Mouse (Mus musculus): Measurements from ENCODE around the gene 4933407L21Rik. TPM values are rescaled to one million over a fixed set of nuclear protein-coding genes. Genes with fewer than 3 reads are reported as not detected.

The 4933407L21Rik gene
- total and polyA plus RNA-seq, 3 experiments: 0.17 to 0.71 (median 0.19) TPM

DNA sequence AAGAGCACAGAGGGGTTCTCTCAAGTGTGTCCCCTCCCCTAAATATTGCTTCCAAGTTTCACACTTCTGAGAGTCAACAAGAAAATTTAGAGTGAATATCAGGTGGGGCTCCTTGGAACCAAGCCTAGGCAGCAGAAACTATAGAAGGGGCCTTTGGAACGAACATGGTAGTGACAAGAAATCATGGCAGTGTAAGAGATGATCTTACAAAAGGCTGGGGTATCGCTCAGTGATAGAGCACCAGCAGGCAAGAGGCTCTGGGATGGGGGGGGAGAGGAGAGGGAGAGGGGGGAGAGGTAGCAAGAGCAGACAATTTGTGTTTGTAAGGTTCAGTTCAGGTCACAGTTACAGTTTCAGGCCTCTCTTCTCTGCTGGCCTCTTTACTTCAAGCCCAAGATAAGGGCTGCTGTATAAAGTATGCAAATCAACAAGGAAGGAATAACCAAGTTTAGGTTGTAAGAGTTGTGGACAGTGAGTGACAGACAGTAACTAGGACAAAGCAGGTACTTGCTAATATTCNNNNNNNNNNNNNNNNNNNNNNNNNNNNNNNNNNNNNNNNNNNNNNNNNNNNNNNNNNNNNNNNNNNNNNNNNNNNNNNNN is 20.9 kb downstream of the 4933407L21Rik start:
- Histone ChIP-seq H3K36me3 (replicated peaks in 1 of 2; ENCODE audit: control insufficient read depth in 1 of 2, insufficient read depth in 1 of 2, low read length in 1 of 2) (peaks cover 30 to 54% of the 10 kb centered on the region in 2 experiments), H3K27me3 (replicated peaks) (no peaks in the 10 kb centered on the region), H3K9me3 (replicated peaks; ENCODE audit: low read length) (peaks cover 16% of the 10 kb centered on the region), H3K4me1 (ENCODE audit: control insufficient read depth in 1 of 2, insufficient read depth in 2 of 2) (peaks cover 4 to 43% of the 10 kb centered on the region in 2 experiments; a peak in 3 of 4 replicates), H3K4me2 (ENCODE audit: insufficient read depth, low read depth, poor library complexity, severe bottlenecking) (peak overlapping the region; percentile 41), H3K27ac (ENCODE audit: insufficient read depth, low read depth) (peak overlapping the region; percentile 69; the same call in 1 of the 2 replicates), H3K79me2 (replicated peaks; ENCODE audit: control insufficient read depth, extremely low read depth, insufficient read depth, poor library complexity, severe bottlenecking) (peaks cover 42% of the 10 kb centered on the region), H3K4me3 (replicated peaks in 1 of 3; ENCODE audit: low read depth in 2 of 3, low read length in 2 of 3, poor library complexity in 1 of 3) (no peak overlapping the region), H3K9ac (ENCODE audit: insufficient read depth, low read depth) (peak overlapping the region; percentile 92; the same call in 1 of the 2 replicates)
- TF ChIP-seq CHD1 (IDR thresholded peaks at IDR 0.05; ENCODE audit: low read depth, low read length): 0 out of 2 replicates have a peak, but pooled peaks have one; percentile 56
- no peak for TF ChIP-seq ZKSCAN1 (IDR thresholded peaks at IDR 0.05; ENCODE audit: borderline replicate concordance, low read depth, low read length)
- 0 out of 2 replicates have a peak, but pooled peaks have one; percentile 37 for TF ChIP-seq TBP (conservative IDR thresholded peaks at IDR 0.05; ENCODE audit: low read depth, low read length)
- TF ChIP-seq MEF2A (IDR thresholded peaks at IDR 0.05; ENCODE audit: borderline replicate concordance, low read depth, low read length): peak; percentile 29; the same call in 1 of the 2 replicates
- in situ Hi-C loops (cut with MboI; ENCODE audit: low pct_ligation_motif_present, low pct_unique_long_range_greater_than_20kb, low sequenced_read_pairs): no loop called here
- dilution Hi-C loops (cut with MboI; ENCODE audit: extremely low pct_ligation_motif_present, extremely low pct_unique_long_range_greater_than_20kb, low sequenced_read_pairs): no loop called here
- no peak for DNase-seq (ENCODE audit: extremely low read depth)

DNA sequence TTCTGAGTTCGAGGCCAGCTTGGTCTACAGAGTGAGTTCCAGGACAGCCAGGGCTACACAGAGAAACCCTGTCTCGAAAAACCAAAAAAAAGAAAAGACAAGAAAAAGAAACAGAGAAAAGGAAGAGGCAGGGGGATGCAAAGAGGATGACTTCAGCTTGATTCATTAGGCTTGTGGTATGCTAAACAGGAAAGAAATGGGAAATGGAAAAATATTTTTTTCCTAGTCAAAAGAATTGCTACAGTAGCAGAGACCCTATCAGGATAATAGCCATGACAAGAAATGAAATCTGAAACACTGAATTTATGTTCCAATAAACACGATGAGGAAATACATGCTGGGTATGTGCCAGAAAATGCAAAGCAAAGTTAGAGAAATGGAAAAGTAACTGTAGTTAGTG is 26.9 kb downstream of the 4933407L21Rik start:
- H3K4me1 ChIP-seq (ENCODE audit: control insufficient read depth in 1 of 2, insufficient read depth in 2 of 2): peaks cover 3 to 41% of the 10 kb centered on the region in 2 experiments; a peak in 3 of 4 replicates
- peaks cover 0 to 3% of the 10 kb centered on the region in 2 experiments for H3K36me3 ChIP-seq (replicated peaks in 1 of 2; ENCODE audit: control insufficient read depth in 1 of 2, insufficient read depth in 1 of 2, low read length in 1 of 2)
- H3K27me3 ChIP-seq (replicated peaks): no peaks in the 10 kb centered on the region
- dilution Hi-C loops (cut with MboI; ENCODE audit: extremely low pct_ligation_motif_present, extremely low pct_unique_long_range_greater_than_20kb, low sequenced_read_pairs): no loop called here
- H3K27ac ChIP-seq (ENCODE audit: insufficient read depth, low read depth): peak overlapping the region; percentile 100
- peak overlapping the region; percentile 68 to 84 (median 70) for H3K4me3 ChIP-seq (replicated peaks in 1 of 3; ENCODE audit: low read depth in 2 of 3, low read length in 2 of 3, poor library complexity in 1 of 3)
- H3K4me2 ChIP-seq (ENCODE audit: insufficient read depth, low read depth, poor library complexity, severe bottlenecking): peak overlapping the region; percentile 91
- H3K9me3 ChIP-seq (replicated peaks; ENCODE audit: low read length): no peaks in the 10 kb centered on the region
- H3K9ac ChIP-seq (ENCODE audit: insufficient read depth, low read depth): peak overlapping the region; percentile 93
- in situ Hi-C loops (cut with MboI; ENCODE audit: low pct_ligation_motif_present, low pct_unique_long_range_greater_than_20kb, low sequenced_read_pairs): no loop called here
- DNase-seq (ENCODE audit: extremely low read depth): peak; percentile 71
- H3K79me2 ChIP-seq (replicated peaks; ENCODE audit: control insufficient read depth, extremely low read depth, insufficient read depth, poor library complexity, severe bottlenecking): peaks cover 57% of the 10 kb centered on the region
- TF ChIP-seq NELFE (IDR thresholded peaks at IDR 0.05; ENCODE audit: low read depth, low read length): no peak
- no peak for TF ChIP-seq CTCF (conservative IDR thresholded peaks at IDR 0.05 in 1 of 2, IDR thresholded peaks at IDR 0.05 in 1 of 2; ENCODE audit: low read depth in 2 of 2, low read length in 2 of 2)
- TF ChIP-seq PAX5 (IDR thresholded peaks at IDR 0.05; ENCODE audit: low read length): no peak
- TF ChIP-seq MXI1 (IDR thresholded peaks at IDR 0.05; ENCODE audit: low read depth, low read length): no peak
- TF ChIP-seq POLR2A (IDR thresholded peaks at IDR 0.05; ENCODE audit: low read depth, low read length): no peak
- TF ChIP-seq SMC3 (IDR thresholded peaks at IDR 0.05; ENCODE audit: low read depth, low read length): no peak; the same call in 1 of the 2 replicates
- TF ChIP-seq MAFK (IDR thresholded peaks at IDR 0.05; ENCODE audit: insufficient replicate concordance, low read length): 0 out of 2 replicates have a peak, but pooled peaks have one; percentile 26
- no peak for TF ChIP-seq E2F4 (IDR thresholded peaks at IDR 0.05; ENCODE audit: insufficient replicate concordance, low read depth, low read length)
- no peak for TF ChIP-seq POLR2AphosphoS2 (IDR thresholded peaks at IDR 0.05; ENCODE audit: low read depth, low read length)
- TF ChIP-seq BHLHE40 (IDR thresholded peaks at IDR 0.05; ENCODE audit: low read depth, low read length): peak; percentile 68; the same call in 1 of the 2 replicates
- TF ChIP-seq MAX (IDR thresholded peaks at IDR 0.05; ENCODE audit: low read length): no peak
- no peak for TF ChIP-seq USF1 (IDR thresholded peaks at IDR 0.05; ENCODE audit: low read depth, low read length)
- peak; percentile 76 for TF ChIP-seq IRF4 (IDR thresholded peaks at IDR 0.05; ENCODE audit: low read depth, low read length)
- no peak for TF ChIP-seq GABPA (IDR thresholded peaks at IDR 0.05; ENCODE audit: insufficient replicate concordance, low read depth, low read length)
- no peak for TF ChIP-seq ZKSCAN1 (IDR thresholded peaks at IDR 0.05; ENCODE audit: borderline replicate concordance, low read depth, low read length)
- TF ChIP-seq NRF1 (IDR thresholded peaks at IDR 0.05; ENCODE audit: low read depth, low read length): no peak
- 0 out of 2 replicates have a peak, but pooled peaks have one; percentile 34 for TF ChIP-seq MAZ (IDR thresholded peaks at IDR 0.05; ENCODE audit: low read depth, low read length)
- TF ChIP-seq MYC (IDR thresholded peaks at IDR 0.05; ENCODE audit: low read depth, low read length): no peak
- TF ChIP-seq ETS1 (conservative IDR thresholded peaks at IDR 0.05; ENCODE audit: low read depth, low read length): peak; percentile 87
- TF ChIP-seq TCF12 (IDR thresholded peaks at IDR 0.05; ENCODE audit: low read depth, low read length): peak; percentile 66; the same call in 1 of the 2 replicates
- TF ChIP-seq CHD1 (IDR thresholded peaks at IDR 0.05; ENCODE audit: low read depth, low read length): no peak
- peak; percentile 87 for TF ChIP-seq ZNF384 (IDR thresholded peaks at IDR 0.05; ENCODE audit: low read depth, low read length)
- no peak for TF ChIP-seq USF2 (conservative IDR thresholded peaks at IDR 0.05; ENCODE audit: low read depth, low read length)
- peak; percentile 70; the same call in 1 of the 2 replicates for TF ChIP-seq MEF2A (IDR thresholded peaks at IDR 0.05; ENCODE audit: borderline replicate concordance, low read depth, low read length)
- TF ChIP-seq ZC3H11A (IDR thresholded peaks at IDR 0.05; ENCODE audit: low read depth, low read length): no peak
- TF ChIP-seq JUND (conservative IDR thresholded peaks at IDR 0.05; ENCODE audit: low read depth, low read length): peak; percentile 78
- peak; percentile 47; the same call in 1 of the 2 replicates for TF ChIP-seq TBP (conservative IDR thresholded peaks at IDR 0.05; ENCODE audit: low read depth, low read length)
- TF ChIP-seq SIN3A (IDR thresholded peaks at IDR 0.05; ENCODE audit: low read length): no peak; the same call in 1 of the 2 replicates
- TF ChIP-seq HCFC1 (IDR thresholded peaks at IDR 0.05; ENCODE audit: low read depth, low read length): no peak
- peak; percentile 93 for TF ChIP-seq EP300 (IDR thresholded peaks at IDR 0.05; ENCODE audit: low read length)
- TF ChIP-seq KAT2A (IDR thresholded peaks at IDR 0.05; ENCODE audit: insufficient replicate concordance, low read length): no peak
